Mouse (Mus musculus): ENCODE results near the gene C1ra. TPM values are rescaled to one million over a fixed set of nuclear protein-coding genes. Genes with fewer than 3 reads are reported as not detected.
A peak's percentile ranks its signal among the peaks of the same experiment; 100 is the strongest.
"Not testable (repeated sequence)": the region's sequence is repeated elsewhere in the genome, so short reads cannot be mapped to it uniquely, and the experiment has no call there.

Gene C1ra
- polyA plus RNA-seq, 2 experiments from 2014 or later, result 0.19 to 0.39 TPM

- ATAC-seq, result no peak
Measured at GRCm38 (mm10) chr6:124485414-124486144, 26.6 kb upstream of the C1ra start.

- no peak for ATAC-seq
Measured at GRCm38 (mm10) chr6:124487509-124487908, 24.7 kb upstream of the C1ra start.

- no peak for ATAC-seq
Measured at GRCm38 (mm10) chr6:124488952-124489351, 23.3 kb upstream of the C1ra start.

GRCm38 (mm10) chr6:124491427-124491826 lies 20.8 kb upstream of the C1ra start:
- ATAC-seq, result no peak

GRCm38 (mm10) chr6:124492842-124493561 lies 19.2 kb upstream of the C1ra start, which contains the start of gene C1rl:
Gene C1rl, plus strand, starts transcription at chr6:124493113.
- peak; percentile 39 for ATAC-seq

GRCm38 (mm10) chr6:124493886-124494285 lies 18.3 kb upstream of the C1ra start:
- no peak for ATAC-seq

GRCm38 (mm10) chr6:124496054-124496453 lies 16.2 kb upstream of the C1ra start:
- ATAC-seq, result no peak

GRCm38 (mm10) chr6:124499914-124500566 lies 12.2 kb upstream of the C1ra start:
- ATAC-seq, result no peak

GRCm38 (mm10) chr6:124501473-124501872 lies 10.7 kb upstream of the C1ra start:
- no peak for ATAC-seq

- ATAC-seq, result no peak
Measured at GRCm38 (mm10) chr6:124502021-124502420, 10.2 kb upstream of the C1ra start.

GRCm38 (mm10) chr6:124505028-124505427 lies 7.2 kb upstream of the C1ra start:
- no peak for ATAC-seq

- ATAC-seq, result no peak
Measured at GRCm38 (mm10) chr6:124506991-124507390, 5.2 kb upstream of the C1ra start.

GRCm38 (mm10) chr6:124508292-124508691 lies 3.9 kb upstream of the C1ra start:
- ATAC-seq, result no peak

GRCm38 (mm10) chr6:124509192-124509591 lies 3.0 kb upstream of the C1ra start:
- ATAC-seq, result not testable (repeated sequence)

- no peak for ATAC-seq
Measured at GRCm38 (mm10) chr6:124511936-124512335, 269 bp upstream of the C1ra start.

- ATAC-seq, result not testable (repeated sequence)
Measured at GRCm38 (mm10) chr6:124517733-124518132, 5.5 kb downstream of the C1ra start.

- ATAC-seq, result not testable (repeated sequence)
Measured at GRCm38 (mm10) chr6:124522082-124522481, 9.9 kb downstream of the C1ra start.

- ATAC-seq, result no peak
Measured at GRCm38 (mm10) chr6:124527881-124528280, 15.7 kb downstream of the C1ra start.

- no peak for ATAC-seq
Measured at GRCm38 (mm10) chr6:124531077-124531476, 18.9 kb downstream of the C1ra start.

- not testable (repeated sequence) for ATAC-seq
Measured at GRCm38 (mm10) chr6:124536125-124536829, 24.1 kb downstream of the C1ra start.

- ATAC-seq, result not testable (repeated sequence)
Measured at GRCm38 (mm10) chr6:124541176-124541575, 29.0 kb downstream of the C1ra start.

- ATAC-seq, result not testable (repeated sequence)
Measured at GRCm38 (mm10) chr6:124542284-124542683, 30.1 kb downstream of the C1ra start, which contains the start of gene C1s1. Gene C1s1, minus strand, starts transcription at chr6:124542359.

- ATAC-seq, result no peak
Measured at GRCm38 (mm10) chr6:124544466-124544865, 32.3 kb downstream of the C1ra start.
